Mouse (Mus musculus) limb, embryonic 15.5 days (tissue): Measurements from ENCODE around the gene Gadd45g. TPM values are rescaled to one million over a fixed set of nuclear protein-coding genes. Genes with fewer than 3 reads are reported as not detected.

Experiments used
- ATAC-seq: fragments of 200-750 bp; cut with Nextera tagmentation; 2 replicates; pipeline ENCODE4 v1.8.0; 2017; ENCODE audit warnings: low read depth, moderate TSS enrichment; ENCODE audit not compliant: insufficient number of reproducible peaks, low FRiP score, low TSS enrichment
- H3K27ac ChIP-seq: fragments of 300-500 bp; sonication (generic); 2 replicates; pipeline ENCODE4 v1.5.1; 2015; ENCODE audit warnings: moderate library complexity, mild to moderate bottlenecking, inconsistent platforms
- H3K27me3 ChIP-seq: fragments of 300-500 bp; sonication (generic); 2 replicates; pipeline ENCODE4 v1.6.1; 2015; ENCODE audit warnings: inconsistent platforms
- H3K36me3 ChIP-seq: fragments of 300-500 bp; sonication (generic); 2 replicates; pipeline ENCODE4 v1.6.1; 2015; ENCODE audit warnings: inconsistent platforms
- H3K4me1 ChIP-seq: fragments of 300-500 bp; sonication (generic); 2 replicates; pipeline ENCODE4 v1.6.1; 2015; ENCODE audit warnings: inconsistent platforms
- H3K4me2 ChIP-seq: fragments of 300-500 bp; sonication (generic); 2 replicates; pipeline ENCODE4 v1.6.1; 2015; ENCODE audit warnings: mild to moderate bottlenecking, inconsistent platforms
- H3K4me3 ChIP-seq: fragments of 300-500 bp; sonication (generic); 2 replicates; pipeline ENCODE4 v1.5.1; 2015; ENCODE audit warnings: mild to moderate bottlenecking, inconsistent platforms
- H3K9ac ChIP-seq: fragments of 300-500 bp; sonication (generic); 2 replicates; pipeline ENCODE4 v1.6.1; 2015; ENCODE audit warnings: inconsistent platforms
- H3K9me3 ChIP-seq: fragments of 300-500 bp; sonication (generic); 2 replicates; pipeline ENCODE4 v1.6.1; 2016; ENCODE audit warnings: inconsistent platforms
- WGBS: fragments of 180-500 bp; shearing (Covaris S2); methylation state at CpG from one replicate; pipeline ENCODE4 v1.1.7; 2015; 5-methylcytosine and 5-hydroxymethylcytosine counted together
- polyA plus RNA-seq: library from polyadenylated mRNA; unstranded; fragments of >200 nt; fragmentation: Nextera tagmentation; extraction: Ambion mirVana; gene quantifications from 2 replicates; pipeline ENCODE4 v1.2.1, GENCODE M21; 2015

The Gadd45g gene
- polyA plus RNA-seq, 1 experiment from 2014 or later, result 61.7 TPM

GRCm38 (mm10) chr13:51846868-51847793 is 653 bp downstream of the Gadd45g start:
- Histone ChIP-seq H3K4me1 (peaks cover 56% of the 10 kb centered on the region), H3K27ac (peak overlapping the region; percentile 82), H3K9me3 (no peaks in the 10 kb centered on the region), H3K4me2 (peak overlapping the region; percentile 99), H3K9ac (peak overlapping the region; percentile 62), H3K36me3 (no peaks in the 10 kb centered on the region), H3K4me3 (peak overlapping the region; percentile 63), H3K27me3 (peaks cover 5% of the 10 kb centered on the region; the same call in 1 of the 2 replicates)
- peak; percentile 5; the same call in 1 of the 2 replicates for ATAC-seq
- under 1% methylated on average over 63 of the region's 63 CpGs for WGBS

- no peaks in the 10 kb centered on the region for H3K36me3 ChIP-seq
- H3K4me3 ChIP-seq, result peak overlapping the region; percentile 63
- no peaks in the 10 kb centered on the region for H3K9me3 ChIP-seq
- H3K9ac ChIP-seq, result peak overlapping the region; percentile 62
- peaks cover 50% of the 10 kb centered on the region for H3K4me1 ChIP-seq
- WGBS, result under 1% methylated on average over 31 of the region's 31 CpGs
- no peak for ATAC-seq
- peak overlapping the region; percentile 99 for H3K4me2 ChIP-seq
- peak overlapping the region; percentile 82 for H3K27ac ChIP-seq
- H3K27me3 ChIP-seq, result peaks cover 5% of the 10 kb centered on the region; the same call in 1 of the 2 replicates
Observed at GRCm38 (mm10) chr13:51847979-51848480, 1.6 kb downstream of the Gadd45g start.

GRCm38 (mm10) chr13:51848481-51849240 is 2.2 kb downstream of the Gadd45g start:
- Histone ChIP-seq H3K9me3 (no peaks in the 10 kb centered on the region), H3K4me2 (peak overlapping the region; percentile 99), H3K4me1 (peaks cover 53% of the 10 kb centered on the region), H3K36me3 (no peaks in the 10 kb centered on the region), H3K4me3 (peak overlapping the region; percentile 63), H3K9ac (peak overlapping the region; percentile 62), H3K27ac (peak overlapping the region; percentile 82), H3K27me3 (peaks cover 5% of the 10 kb centered on the region; the same call in 1 of the 2 replicates)
- ATAC-seq, result no peak
- 2% methylated on average over 19 of the region's 20 CpGs for WGBS

GRCm38 (mm10) chr13:51849241-51850033 is 3.0 kb downstream of the Gadd45g start:
- Histone ChIP-seq H3K36me3 (no peaks in the 10 kb centered on the region), H3K9ac (no peak overlapping the region), H3K4me3 (peak overlapping the region; percentile 63), H3K4me1 (peaks cover 58% of the 10 kb centered on the region), H3K27ac (peak overlapping the region; percentile 82), H3K4me2 (peak overlapping the region; percentile 99), H3K27me3 (no peaks in the 10 kb centered on the region; the same call in 1 of the 2 replicates), H3K9me3 (no peaks in the 10 kb centered on the region)
- no peak for ATAC-seq
- WGBS, result 6% methylated on average over 22 of the region's 25 CpGs

- Histone ChIP-seq H3K27me3 (no peaks in the 10 kb centered on the region; the same call in 1 of the 2 replicates), H3K9ac (no peak overlapping the region), H3K36me3 (no peaks in the 10 kb centered on the region), H3K27ac (no peak overlapping the region), H3K9me3 (no peaks in the 10 kb centered on the region), H3K4me1 (peaks cover 53% of the 10 kb centered on the region), H3K4me2 (no peak overlapping the region), H3K4me3 (no peak overlapping the region)
- WGBS, result 71% methylated on average over 1 of the region's 1 CpGs
- ATAC-seq, result no peak
Observed at GRCm38 (mm10) chr13:51850565-51850964, 4.1 kb downstream of the Gadd45g start.

GRCm38 (mm10) chr13:51852560-51853190 is 6.2 kb downstream of the Gadd45g start:
- Histone ChIP-seq H3K9ac (no peak overlapping the region), H3K36me3 (no peaks in the 10 kb centered on the region), H3K27ac (no peak overlapping the region), H3K4me1 (peaks cover 39% of the 10 kb centered on the region), H3K27me3 (no peaks in the 10 kb centered on the region; the same call in 1 of the 2 replicates), H3K4me3 (no peak overlapping the region), H3K4me2 (no peak overlapping the region), H3K9me3 (no peaks in the 10 kb centered on the region)
- ATAC-seq, result no peak
- 31% methylated on average over 7 of the region's 7 CpGs for WGBS

- Histone ChIP-seq H3K9me3 (no peaks in the 10 kb centered on the region), H3K27ac (no peak overlapping the region), H3K27me3 (no peaks in the 10 kb centered on the region; the same call in 1 of the 2 replicates), H3K9ac (no peak overlapping the region), H3K4me3 (no peak overlapping the region), H3K4me1 (peaks cover 30% of the 10 kb centered on the region), H3K4me2 (no peak overlapping the region), H3K36me3 (no peaks in the 10 kb centered on the region)
- no peak for ATAC-seq
- WGBS, result 39% methylated on average over 16 of the region's 16 CpGs
Observed at GRCm38 (mm10) chr13:51853301-51854243, 7.1 kb downstream of the Gadd45g start.

GRCm38 (mm10) chr13:51855584-51855983 is 9.1 kb downstream of the Gadd45g start:
- H3K9ac ChIP-seq, result no peak overlapping the region
- no peaks in the 10 kb centered on the region for H3K9me3 ChIP-seq
- no peak overlapping the region for H3K4me2 ChIP-seq
- H3K36me3 ChIP-seq, result no peaks in the 10 kb centered on the region
- no peak for ATAC-seq
- WGBS, result 67% methylated on average over 5 of the region's 5 CpGs
- no peak overlapping the region for H3K27ac ChIP-seq
- peaks cover 14% of the 10 kb centered on the region for H3K4me1 ChIP-seq
- H3K4me3 ChIP-seq, result no peak overlapping the region
- H3K27me3 ChIP-seq, result no peaks in the 10 kb centered on the region; the same call in 1 of the 2 replicates

- Histone ChIP-seq H3K9me3 (no peaks in the 10 kb centered on the region), H3K36me3 (no peaks in the 10 kb centered on the region), H3K4me2 (no peak overlapping the region), H3K4me1 (peaks cover 14% of the 10 kb centered on the region), H3K4me3 (no peak overlapping the region), H3K9ac (no peak overlapping the region), H3K27me3 (no peaks in the 10 kb centered on the region; the same call in 1 of the 2 replicates), H3K27ac (no peak overlapping the region)
- ATAC-seq, result no peak
- WGBS, result 35% methylated on average over 5 of the region's 5 CpGs
Observed at GRCm38 (mm10) chr13:51857156-51857555, 10.7 kb downstream of the Gadd45g start.

- peaks cover 7% of the 10 kb centered on the region for H3K4me1 ChIP-seq
- H3K4me3 ChIP-seq, result no peak overlapping the region
- no peak overlapping the region for H3K9ac ChIP-seq
- WGBS, result 63% methylated on average over 4 of the region's 4 CpGs
- H3K27ac ChIP-seq, result no peak overlapping the region
- no peaks in the 10 kb centered on the region for H3K36me3 ChIP-seq
- no peak overlapping the region for H3K4me2 ChIP-seq
- no peak for ATAC-seq
- H3K27me3 ChIP-seq, result no peaks in the 10 kb centered on the region; the same call in 1 of the 2 replicates
- no peaks in the 10 kb centered on the region for H3K9me3 ChIP-seq
Observed at GRCm38 (mm10) chr13:51858475-51858874, 12.0 kb downstream of the Gadd45g start.
